ENCODE assay signal across 7 mouse cellular contexts in genomic region chr16:89991701-89992152, GRCm38 (mm10).
DNase-seq lines count a peak whose midpoint lies in the region; ATAC-seq lines count a peak whose summit lies in the region.

No protein-coding gene starts in this region.

- peaks cover 5% of the 10 kb centered on the region; the same call in 1 of the 2 replicates for H3K4me1 ChIP-seq in heart, embryonic 11.5 days (ENCODE audit: control insufficient read depth, insufficient read depth, low read length)
- peaks cover 43% of the 10 kb centered on the region for H3K4me1 ChIP-seq in liver, embryonic 11.5 days (replicated peaks; ENCODE audit: control insufficient read depth, insufficient read depth, low read length)
- H3K4me1 ChIP-seq in neural tube, embryonic 15.5 days, result no peaks in the 10 kb centered on the region

- H3K9ac ChIP-seq in heart, embryonic 11.5 days (ENCODE audit: low read depth, low read length), result no peak overlapping the region; the same call in 1 of the 2 replicates
- no peak overlapping the region for H3K9ac ChIP-seq in liver, embryonic 11.5 days (ENCODE audit: low read depth, low read length)
- H3K9ac ChIP-seq in neural tube, embryonic 15.5 days (replicated peaks), result no peak overlapping the region

- 0 out of 2 replicates have a peak, but pooled peaks have one; percentile 22 for ATAC-seq in heart, embryonic 11.5 days (replicated peaks; ENCODE audit: insufficient number of reproducible peaks, low FRiP score, low TSS enrichment)
- peak; percentile 69 for ATAC-seq in liver, embryonic 11.5 days (replicated peaks; ENCODE audit: low FRiP score)
- ATAC-seq in neural tube, embryonic 15.5 days (ENCODE audit: low FRiP score), result no peak

- H3K4me2 ChIP-seq in heart, embryonic 11.5 days, result no peak overlapping the region
- peak overlapping the region; percentile 13; the same call in 1 of the 2 replicates for H3K4me2 ChIP-seq in liver, embryonic 11.5 days
- H3K4me2 ChIP-seq in neural tube, embryonic 15.5 days, result no peak overlapping the region

- peaks cover 3% of the 10 kb centered on the region; the same call in 1 of the 2 replicates for H3K36me3 ChIP-seq in heart, embryonic 11.5 days (ENCODE audit: control insufficient read depth, insufficient read depth, low read length)
- H3K36me3 ChIP-seq in liver, embryonic 11.5 days (ENCODE audit: control insufficient read depth, insufficient read depth, low read length), result no peaks in the 10 kb centered on the region
- no peaks in the 10 kb centered on the region for H3K36me3 ChIP-seq in neural tube, embryonic 15.5 days

- H3K27ac ChIP-seq in heart, embryonic 11.5 days (ENCODE audit: low read depth, low read length), result peak overlapping the region; percentile 24; the same call in 1 of the 2 replicates
- H3K27ac ChIP-seq in liver, embryonic 11.5 days (ENCODE audit: low read depth, low read length), result peak overlapping the region; percentile 62; the same call in 1 of the 2 replicates
- no peak overlapping the region for H3K27ac ChIP-seq in neural tube, embryonic 15.5 days (replicated peaks)

- peak; percentile 91 for DNase-seq in NIH3T3 (ENCODE audit: low read depth)
- peak; percentile 52 for DNase-seq in adrenal gland, postnatal 25 days
- no peak for DNase-seq in liver, embryonic 11.5 days (ENCODE audit: low spot score)
- no peak for DNase-seq in thymus, postnatal 0 days (ENCODE audit: low spot score)
- no peak for DNase-seq in frontal cortex, adult 2 months (ENCODE audit: extremely low spot score in 1 of 2, low spot score in 1 of 2)

- WGBS in heart, embryonic 11.5 days (ENCODE audit: insufficient replicate concordance), result 60% methylated on average over 12 of the region's 12 CpGs
- 54% methylated on average over 12 of the region's 12 CpGs for WGBS in liver, embryonic 11.5 days
- WGBS in neural tube, embryonic 15.5 days, result 85% methylated on average over 12 of the region's 12 CpGs

- no peaks in the 10 kb centered on the region for H3K27me3 ChIP-seq in heart, embryonic 11.5 days (ENCODE audit: control insufficient read depth, insufficient read depth, low read length)
- no peaks in the 10 kb centered on the region for H3K27me3 ChIP-seq in liver, embryonic 11.5 days (replicated peaks; ENCODE audit: control insufficient read depth, insufficient read depth, low read length)
- H3K27me3 ChIP-seq in neural tube, embryonic 15.5 days (replicated peaks), result no peaks in the 10 kb centered on the region

- no peak overlapping the region for H3K4me3 ChIP-seq in heart, embryonic 11.5 days (ENCODE audit: low read depth, low read length)
- no peak overlapping the region for H3K4me3 ChIP-seq in liver, embryonic 11.5 days (ENCODE audit: low read depth, low read length)
- no peak overlapping the region for H3K4me3 ChIP-seq in neural tube, embryonic 15.5 days (replicated peaks)

- H3K9me3 ChIP-seq in heart, embryonic 11.5 days (replicated peaks; ENCODE audit: control insufficient read depth, low read length), result no peaks in the 10 kb centered on the region
- peaks cover 4% of the 10 kb centered on the region; the same call in 1 of the 2 replicates for H3K9me3 ChIP-seq in liver, embryonic 11.5 days (ENCODE audit: control insufficient read depth, low read length)
- H3K9me3 ChIP-seq in neural tube, embryonic 15.5 days (replicated peaks), result no peaks in the 10 kb centered on the region; the same call in 1 of the 2 replicates

Comparison
In these comparisons a context has a peak if more than half of its experiments do, and no peak if none do; other contexts are left out.
1. DNase-seq: peak in NIH3T3 (single experiment) and adrenal gland, postnatal 25 days (single experiment); none in liver, embryonic 11.5 days (single experiment), thymus, postnatal 0 days (single experiment) and frontal cortex, adult 2 months (0 of 2).